Mouse (Mus musculus) lung, postnatal 4 days (tissue): Measurements from ENCODE around the gene Slc1a4.
A peak's percentile ranks its signal among the peaks of the same experiment; 100 is the strongest.

ENCODE experiments used
- DNase-seq, 2 experiments: peaks; one replicate each; pipeline ENCODE4 v3.0.0; 2021

The Slc1a4 gene

DNA sequence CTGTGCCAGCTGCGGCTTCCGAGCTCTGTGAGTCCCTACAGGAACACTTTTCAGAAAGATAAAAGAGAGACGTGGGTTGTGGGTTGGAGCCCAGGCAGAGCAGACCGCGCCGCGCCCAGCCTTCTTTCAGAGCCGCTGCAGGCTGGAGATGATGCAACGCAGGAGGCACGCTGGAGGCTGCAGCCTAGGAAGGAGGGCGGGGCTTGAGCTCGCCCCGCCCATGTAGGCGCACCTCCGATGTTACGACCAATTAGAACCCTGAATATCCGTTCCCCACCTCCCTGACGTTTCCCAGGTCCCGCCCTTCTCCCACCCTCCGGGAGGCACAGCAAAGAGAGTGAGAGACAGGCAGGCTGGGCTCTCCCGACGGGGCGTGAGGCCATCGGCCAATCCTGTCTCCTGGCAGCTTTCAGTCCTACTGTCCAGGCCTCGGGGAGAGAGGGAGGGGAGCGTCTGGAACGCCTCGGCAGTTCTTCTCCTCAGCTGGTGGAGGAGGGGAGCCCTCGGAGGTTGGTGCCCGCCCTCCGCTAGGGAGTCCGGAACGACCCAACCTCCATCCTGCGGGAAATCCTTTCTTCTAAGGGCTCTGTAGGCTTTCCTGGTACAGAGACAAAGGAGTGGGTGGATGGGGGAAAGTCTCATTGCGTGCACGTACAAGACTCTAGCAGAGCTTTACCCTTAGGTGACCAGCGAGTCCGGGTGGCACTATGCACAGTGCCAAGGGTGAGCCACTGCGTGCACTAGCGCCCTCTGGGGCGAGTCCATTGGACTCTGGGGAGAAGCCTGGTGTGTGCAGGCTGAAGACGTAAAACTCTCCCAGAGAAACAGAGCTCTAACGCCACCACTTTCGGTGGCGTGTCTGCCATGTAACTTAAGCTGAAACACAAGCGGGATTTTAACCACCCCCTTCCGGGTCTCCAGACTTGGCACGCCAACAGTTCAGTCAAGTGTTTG, at the start of gene Slc1a4:
Slc1a4 (minus strand) TSS at position 153 of the 954 bp plus-strand sequence.
- peak; percentile 93 to 98 for DNase-seq

DNA sequence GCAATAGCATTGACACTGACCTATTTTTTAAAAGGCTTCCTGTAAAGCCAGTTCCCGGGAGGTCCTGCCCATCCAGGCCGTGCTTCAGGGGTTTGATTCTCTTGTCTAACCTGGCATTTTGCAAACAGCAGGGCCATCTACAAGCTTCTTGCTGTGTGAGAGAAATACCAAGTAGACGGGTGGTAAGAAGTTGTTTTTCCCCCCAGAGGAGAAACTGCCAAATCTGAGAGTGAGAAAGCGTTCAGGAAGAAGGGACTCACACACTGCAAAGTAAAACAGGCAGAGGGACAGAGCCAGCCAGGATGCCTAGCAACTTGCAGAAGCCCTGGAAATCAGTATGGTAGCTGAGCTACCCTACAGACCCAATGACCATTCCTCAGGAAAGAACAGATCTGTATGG, 47.6 kb upstream of the Slc1a4 start:
- DNase-seq = no peak

DNA sequence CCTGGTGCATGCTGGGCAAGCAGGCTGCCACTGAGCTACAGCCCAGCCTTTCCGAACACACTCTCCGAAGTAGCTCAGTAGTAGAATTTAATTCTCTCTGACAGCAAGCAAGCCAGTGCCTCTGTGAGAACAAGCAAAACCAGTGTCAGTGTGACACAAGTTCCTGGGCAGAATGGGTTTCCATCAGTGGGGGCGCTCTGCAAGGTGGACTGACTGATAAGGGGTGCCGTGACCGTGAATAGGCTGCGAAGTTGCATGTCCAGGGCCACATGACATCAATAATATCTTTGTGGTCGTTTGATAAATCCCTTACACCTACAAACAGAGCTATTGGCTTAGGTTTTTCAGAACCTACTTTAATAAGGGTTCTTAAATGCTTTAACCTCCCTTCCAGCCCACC, 44.1 kb upstream of the Slc1a4 start:
- no peak for DNase-seq

DNA sequence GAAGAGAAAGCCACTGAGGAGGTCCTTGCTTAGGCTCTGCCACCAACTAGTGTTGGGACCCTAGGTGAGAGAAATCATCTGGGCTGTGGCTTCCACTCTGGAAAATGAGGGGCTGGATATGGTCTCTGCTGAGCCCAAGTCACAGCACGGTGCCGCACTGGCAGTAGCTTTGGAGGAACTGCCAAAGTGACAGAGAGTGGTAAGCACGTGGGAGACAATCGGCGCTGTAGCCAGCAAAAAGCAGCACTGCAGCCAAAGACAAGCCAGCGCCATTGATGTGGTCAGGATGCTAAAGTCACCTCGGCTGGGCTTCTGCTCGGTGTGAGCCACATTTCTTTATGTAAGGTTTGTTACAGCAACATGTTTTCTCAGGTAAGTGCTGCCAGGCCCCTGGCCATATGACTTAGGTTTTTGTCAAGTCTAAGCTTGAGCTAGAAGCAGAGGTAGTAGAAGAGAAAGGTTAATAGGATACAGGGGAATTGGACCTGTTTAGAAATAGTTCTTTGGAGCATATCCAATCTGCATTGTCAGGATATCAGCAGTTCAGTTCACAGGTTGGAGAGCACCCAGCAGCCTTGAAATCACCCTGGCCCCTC, 40.2 kb upstream of the Slc1a4 start:
- DNase-seq = peak; percentile 7 to 27

DNA sequence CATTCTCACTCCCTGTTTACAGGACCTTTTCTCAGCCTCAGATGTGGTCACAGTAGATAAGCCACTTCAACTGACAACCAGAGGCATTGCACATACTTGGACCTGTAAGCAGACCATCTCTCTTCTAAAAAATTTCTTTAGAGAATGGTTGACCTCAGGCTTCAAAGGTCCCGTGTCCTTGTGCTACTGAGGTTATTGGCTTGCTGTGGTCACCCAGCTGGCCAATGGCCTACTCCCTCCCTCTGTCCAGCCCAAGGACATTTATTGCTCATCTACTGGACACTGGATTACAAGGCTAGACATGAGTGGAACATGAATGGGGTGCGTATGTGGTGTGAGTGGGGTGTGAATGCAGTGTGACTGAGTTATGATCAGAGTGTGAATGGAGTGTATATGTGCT, 38.0 kb upstream of the Slc1a4 start:
- DNase-seq = no peak

DNA sequence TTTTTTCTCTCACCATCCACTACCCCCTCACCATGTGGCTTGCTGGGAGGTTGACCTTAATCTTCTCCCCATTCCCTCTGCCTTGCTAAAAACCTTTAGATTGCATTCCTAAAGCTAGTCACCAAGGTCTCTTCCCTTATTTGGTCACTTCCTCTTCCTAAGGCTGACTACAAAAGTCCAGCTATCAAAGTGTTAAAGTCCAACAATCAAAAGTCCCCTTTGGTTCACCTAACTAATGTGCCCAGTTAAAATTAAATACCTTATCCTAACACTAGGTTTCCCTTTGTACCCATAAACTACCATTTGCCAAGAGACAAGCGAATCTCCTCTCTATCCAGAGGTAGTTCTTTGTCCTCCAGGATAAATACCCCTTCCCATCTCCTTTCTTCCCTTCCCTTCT, 33.9 kb upstream of the Slc1a4 start:
- DNase-seq = no peak

DNA sequence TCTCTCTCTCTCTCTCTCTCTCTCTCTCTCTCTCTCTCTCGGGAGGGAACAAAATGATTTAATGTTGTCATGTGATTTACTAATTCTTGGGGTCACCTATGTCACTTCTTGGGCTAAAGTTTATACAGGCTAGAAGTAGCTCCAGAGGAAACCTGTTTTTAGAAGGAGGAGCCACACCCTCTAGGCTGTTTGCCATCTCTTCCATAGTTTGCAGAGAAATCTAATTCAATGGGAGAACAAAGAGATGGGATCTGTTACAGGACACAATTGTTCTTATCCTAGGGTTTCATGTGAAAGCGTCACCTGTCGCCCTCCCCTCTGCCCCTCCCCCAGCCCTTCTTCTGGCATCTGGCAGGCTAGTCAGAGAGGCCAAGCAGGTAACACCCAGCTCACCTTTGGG, 28.8 kb upstream of the Slc1a4 start:
- DNase-seq = no peak

DNA sequence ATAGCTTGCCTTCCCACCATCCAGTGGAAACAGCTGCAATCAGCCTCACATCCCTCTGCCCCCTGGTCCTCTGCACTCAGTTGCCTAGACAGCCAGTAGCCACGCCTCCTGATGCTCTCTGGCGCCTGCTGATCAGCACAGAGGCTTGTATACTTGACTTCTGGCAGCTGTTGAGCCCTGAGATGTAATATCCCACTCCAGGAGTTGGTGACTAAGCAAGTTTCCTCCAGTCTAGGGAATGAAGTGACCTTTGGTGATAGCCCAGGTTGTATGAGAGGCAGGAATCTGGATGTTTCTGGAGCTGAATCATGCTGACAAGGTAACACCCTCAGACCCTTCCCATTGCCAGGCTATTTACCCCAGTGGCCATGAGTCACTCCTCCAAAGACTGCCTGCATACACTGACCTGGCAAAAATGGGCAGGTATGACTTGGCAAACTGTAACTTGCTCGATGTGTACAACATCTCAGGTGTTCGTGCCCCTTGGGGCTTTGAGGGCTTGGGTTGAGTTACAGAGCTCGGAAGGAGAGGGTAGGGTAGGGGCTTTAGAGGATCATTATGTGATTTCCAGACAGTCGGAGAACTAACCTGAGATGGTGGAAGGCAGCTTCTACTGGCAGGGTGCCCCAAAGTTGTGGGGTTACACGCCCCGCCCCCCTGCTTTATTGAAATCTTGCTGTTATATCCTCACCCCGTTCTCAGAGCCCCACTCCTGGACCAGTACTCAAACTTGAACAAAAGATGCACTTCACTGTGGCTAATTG, 25.4 kb upstream of the Slc1a4 start:
- DNase-seq = peak in 1 of 2 experiments; percentile 51

DNA sequence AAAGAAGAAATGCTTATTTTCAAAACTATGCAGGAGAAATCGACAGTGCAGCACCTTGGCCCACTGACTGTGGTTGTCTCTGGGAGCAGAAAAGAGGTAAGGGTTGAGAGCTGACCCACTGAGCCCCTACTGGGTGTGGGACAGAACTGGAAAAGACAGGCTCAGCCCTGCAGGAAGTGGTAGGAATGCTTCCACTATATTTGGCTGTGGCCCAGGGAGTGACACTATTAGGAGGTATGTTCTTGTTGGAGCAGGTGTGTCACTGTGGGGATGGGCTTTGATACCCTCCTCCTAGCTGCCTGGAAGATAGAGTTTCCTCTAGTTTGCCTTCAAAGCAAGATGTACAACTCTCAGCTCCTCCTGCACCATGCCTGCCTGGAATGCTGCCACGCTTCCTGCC, 16.0 kb upstream of the Slc1a4 start:
- no peak for DNase-seq

DNA sequence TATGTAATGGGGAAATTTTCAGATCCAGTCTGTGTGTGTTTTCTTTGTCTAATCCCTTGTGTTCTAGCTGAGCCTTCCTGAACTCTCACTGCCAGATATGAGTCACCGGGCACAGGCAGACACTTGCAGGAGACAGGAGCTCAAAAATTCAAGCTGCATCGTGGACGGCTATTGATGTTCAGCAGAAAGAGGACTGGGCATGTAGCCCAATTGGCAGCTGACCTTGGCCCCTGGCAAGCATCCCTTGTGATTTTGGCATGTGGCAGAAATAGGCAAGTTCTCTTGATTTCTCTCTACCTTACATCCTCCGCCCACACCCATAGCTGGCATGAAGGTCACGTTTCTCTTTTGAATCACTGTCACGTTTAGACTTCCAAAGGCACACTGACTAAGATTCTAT, 15.0 kb upstream of the Slc1a4 start:
- peak; percentile 25 to 43 for DNase-seq

DNA sequence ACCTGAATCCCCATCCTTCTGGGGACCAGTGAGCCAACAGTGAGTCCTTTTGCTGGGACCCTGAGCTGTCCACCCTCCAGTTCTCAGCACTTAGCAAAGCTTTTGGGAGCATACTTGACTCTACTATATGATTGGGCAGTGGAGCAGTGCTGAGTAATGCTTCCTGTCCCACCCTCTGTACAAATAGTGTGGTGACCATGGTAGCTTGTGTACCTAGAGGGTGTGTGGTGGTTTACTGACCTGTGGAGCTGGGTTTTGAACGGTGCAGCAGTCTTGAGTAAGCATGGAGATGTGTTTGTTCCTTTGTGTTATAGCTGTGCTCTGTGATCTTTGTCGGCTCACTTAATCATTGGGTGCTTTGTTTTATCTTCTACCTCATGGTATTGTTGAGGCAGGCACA, 13.9 kb upstream of the Slc1a4 start:
- DNase-seq = no peak

DNA sequence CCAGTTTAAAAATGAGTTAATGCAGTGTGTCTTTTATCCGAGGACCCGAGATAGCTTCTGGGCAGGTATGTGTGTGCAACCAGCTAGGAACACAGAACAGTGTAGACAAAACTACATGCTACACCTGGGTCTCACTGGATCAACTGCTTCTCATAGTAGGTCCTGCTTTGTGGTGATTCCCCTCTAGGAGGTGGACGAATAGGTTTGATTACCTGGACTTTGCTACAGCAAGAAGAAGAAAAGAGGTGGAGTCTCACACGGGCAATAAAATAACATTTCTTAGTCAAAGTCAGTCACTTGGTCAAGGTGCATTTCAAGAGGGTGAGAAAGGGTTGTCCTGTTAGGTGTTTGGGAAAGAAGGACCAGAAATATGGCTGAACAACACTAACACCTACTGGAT, 11.4 kb upstream of the Slc1a4 start:
- no peak for DNase-seq

DNA sequence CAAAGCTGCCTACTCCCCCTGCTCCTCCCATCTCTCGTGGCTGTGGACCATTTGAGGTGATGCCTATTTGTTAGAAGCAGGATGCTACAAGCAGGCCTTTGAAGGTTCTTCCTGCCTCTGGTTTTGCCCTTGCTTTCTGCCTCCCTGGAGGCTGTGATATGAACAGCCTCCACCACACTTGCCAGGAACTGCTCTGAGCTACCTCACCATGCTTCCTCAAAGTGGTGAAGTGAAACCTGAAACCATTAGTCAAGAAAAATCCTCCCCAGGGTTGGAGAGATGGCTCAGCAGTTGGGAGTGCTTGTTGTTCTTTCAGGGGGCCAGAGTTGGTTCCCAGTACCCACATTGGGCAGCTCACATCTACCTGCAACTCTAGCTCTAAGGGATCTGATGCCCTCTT, 9.1 kb upstream of the Slc1a4 start:
- no peak for DNase-seq

DNA sequence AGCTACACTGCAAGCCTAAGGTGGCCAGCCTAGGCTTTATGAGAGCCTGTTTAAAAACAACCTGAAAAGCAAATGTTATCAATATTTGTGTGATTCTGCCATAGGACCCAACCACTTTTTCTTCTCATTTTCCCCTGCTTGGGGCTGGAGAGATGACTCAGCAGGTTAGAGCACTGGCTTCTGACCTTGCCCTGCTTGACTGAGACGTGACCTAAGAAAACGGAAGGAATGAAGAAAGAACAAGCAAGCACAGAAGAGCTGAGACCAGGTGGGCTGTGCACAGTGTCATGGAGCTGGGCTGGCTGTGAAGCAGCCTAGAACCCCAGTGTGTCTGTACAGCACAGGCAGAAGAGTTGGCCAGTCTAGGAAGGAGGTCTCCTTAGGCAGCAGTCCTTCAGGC, 6.2 kb upstream of the Slc1a4 start:
- no peak for DNase-seq

DNA sequence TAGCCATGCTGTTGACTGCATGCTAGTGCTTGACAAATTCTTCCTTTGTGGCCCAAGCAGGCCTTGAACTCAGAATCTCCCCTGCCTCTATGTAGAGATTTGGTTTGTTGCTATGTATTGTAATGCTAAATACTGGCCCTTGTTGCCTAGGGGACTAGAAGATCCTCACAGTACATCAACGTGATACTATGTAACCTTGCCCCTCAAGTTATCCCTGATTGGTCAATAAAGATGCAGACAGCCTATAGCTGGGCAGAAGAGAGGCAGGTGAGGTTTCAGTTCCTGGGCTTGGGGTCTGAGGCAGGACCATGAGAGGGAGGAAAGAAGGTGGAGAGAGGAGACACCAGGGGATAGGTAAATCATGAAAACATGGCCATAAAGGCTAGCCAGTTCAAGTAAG, 1.8 kb upstream of the Slc1a4 start:
- no peak for DNase-seq

DNA sequence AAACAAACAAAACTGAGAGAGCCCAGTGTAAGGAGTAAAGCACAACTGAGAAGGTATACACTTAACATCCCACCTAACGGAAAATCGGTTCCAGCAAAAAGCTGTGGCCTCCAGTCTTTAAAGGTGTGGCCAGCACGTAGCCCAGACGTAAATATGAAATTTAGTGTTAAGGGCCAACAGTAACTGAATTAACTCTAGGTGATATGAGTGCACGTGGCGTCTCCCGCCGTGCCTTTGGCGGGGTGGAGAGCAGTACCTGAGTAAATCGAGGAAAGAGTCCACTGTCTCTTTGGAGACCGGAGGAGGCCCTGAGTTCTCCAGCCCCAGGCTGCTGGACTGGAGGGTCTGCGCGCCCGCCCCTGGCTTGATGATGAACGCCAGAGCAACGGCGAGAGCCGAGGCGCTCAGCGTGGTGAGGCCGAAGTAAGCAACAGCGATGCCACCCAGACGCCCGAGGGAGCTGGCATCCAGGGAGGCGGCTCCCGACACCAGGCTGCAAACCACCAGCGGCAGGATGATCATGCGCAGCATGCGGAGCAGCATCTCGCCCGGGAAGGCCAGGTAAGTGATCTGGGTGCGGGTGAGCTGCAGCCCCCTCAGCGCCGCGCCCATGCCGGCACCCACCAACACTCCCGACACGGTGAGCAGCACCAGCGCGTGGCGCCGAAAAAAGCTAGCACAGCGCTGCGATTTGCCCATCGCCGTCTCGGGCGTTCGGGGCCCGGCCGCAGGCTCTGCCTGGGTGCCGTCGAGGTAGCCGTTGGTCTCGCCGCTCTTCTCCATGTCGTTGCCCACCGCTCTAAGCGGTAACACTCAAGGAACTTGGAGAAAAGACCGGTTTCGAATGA, 599 bp downstream of the Slc1a4 start:
- DNase-seq = peak; percentile 35 to 40

DNA sequence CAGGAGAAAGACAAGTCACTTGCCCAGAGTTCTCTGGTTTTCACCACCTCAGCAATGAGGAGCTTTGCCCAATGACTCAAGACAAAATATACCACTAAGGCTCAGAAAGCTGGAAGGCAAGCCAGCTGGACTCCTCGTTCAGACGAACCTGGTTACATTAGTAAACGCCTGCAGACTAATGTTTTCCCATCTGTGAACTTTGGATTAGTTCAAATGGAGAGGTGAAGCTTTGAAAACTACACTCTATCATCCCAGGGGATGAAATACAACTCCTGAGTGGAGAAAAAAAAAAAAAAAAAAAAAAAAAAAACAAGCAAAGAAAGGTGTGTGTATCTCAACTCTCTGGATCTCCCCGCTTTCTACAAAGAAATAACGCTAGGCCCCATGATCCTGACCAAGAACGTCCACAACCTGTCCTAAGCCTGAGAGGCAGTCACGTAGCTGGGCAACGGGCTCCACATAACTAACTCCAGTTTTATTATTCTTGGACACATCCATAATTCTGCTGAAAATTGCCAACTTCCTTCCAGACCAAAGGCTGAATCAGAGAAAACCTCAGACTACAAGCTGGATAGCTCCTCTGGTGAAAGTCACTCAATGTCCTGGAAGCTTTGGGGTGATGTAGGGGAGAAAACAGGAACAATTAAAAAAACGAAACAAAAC, 1.4 kb downstream of the Slc1a4 start:
- no peak for DNase-seq

DNA sequence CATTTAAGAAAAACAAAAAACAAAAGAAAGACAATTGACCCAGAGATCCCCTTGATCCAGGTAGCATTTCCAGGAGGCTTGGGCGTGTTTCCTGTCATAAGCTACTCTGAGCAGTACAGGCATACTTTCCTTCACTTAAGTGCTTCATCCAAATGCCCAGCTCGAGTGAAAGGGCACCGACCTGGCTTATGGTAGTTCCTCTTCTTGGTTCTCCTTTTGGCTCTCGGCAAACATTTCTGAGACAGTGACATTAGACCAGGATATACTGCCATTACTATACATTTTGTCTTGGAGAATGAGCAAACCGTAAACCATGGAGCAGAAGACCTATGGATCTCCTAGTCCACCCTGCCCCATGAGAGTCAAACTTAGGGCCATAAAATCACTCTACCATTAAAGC, 2.8 kb downstream of the Slc1a4 start:
- no peak for DNase-seq

DNA sequence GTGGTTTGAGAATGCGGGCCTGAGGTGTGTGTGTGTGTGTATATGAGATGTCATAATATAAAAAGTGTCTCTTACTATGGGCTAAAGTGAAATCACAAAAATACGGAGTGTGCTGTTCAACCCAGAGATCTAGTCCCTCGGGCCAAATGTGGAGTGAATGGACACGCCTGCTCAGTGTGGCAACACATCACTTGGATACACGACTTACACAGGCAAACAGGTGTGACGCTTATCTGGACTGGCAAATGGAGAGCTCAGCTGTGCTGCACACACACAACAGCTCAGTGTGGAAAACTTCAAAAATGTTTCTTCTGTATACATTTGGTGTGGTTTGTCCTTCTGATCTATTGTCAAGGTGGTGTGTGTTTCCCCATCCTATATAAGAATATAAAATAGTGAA, 3.7 kb downstream of the Slc1a4 start:
- no peak for DNase-seq

DNA sequence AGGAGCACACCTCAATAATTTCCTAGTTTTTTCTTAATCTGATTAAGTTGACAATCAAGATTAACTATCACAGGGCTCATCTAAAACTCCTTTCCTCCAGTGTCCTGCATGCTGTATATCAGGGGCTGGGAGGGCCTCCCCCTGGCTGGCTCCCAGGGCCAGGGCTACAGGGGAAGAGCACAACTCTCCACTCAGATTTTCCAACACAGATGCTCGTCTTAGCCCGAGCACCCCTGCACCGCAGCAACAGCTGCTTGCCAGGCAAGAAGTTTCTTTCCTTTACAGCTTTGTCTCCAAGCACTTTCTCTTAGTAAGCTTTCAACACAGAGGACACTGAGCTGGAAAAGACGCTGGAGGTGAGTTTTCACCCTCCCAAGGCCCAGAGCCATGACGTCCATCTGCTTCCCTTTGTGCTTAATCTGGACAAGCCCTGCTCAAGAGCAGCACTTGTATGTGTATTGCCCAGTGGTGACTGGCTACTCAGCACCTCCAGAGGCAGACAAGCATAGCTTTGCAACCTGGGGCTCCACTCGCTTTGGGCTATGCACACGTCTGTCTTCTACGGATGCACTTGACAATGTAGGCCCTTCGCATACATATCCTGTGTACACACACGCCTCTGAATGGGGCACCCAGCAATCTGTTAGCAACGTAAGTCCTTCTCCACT, 6.1 kb downstream of the Slc1a4 start:
- DNase-seq = no peak

DNA sequence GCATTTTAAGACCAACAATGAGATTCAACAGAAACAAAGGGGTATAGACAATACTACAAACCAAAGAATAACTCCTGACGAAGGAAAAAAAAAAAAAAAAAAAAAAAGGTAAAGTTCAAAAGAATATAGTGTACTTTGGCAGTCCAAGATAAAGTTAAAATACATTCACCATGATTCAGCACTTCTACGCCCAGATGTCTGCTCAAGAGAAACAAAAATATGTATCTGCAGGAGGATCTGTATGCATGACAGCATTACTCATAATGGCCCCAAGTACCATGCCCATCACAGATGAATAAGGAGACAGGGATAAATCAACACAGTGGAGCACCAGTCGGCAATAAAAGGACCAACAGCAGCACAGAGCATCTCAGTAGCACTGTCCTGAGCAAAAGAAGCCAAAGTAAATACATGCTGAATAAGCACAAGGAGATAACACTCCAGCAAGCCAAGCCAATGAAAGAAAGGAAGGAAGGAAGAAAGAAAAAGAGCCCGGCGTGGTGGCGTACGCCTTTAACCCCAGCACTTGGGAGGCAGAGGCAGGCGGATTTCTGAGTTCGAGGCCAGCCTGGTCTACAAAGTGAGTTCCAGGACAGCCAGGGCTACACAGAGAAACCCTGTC, 7.3 kb downstream of the Slc1a4 start:
- DNase-seq = no peak
